Mouse (Mus musculus): Measurements from ENCODE around the gene Bscl2. TPM values are rescaled to one million over a fixed set of nuclear protein-coding genes. Genes with fewer than 3 reads are reported as not detected.

The Bscl2 gene
- polyA plus RNA-seq (2014; fragmentation: Nextera tagmentation; extraction: Ambion mirVana): 86.3 and 94.5 TPM in 2 replicates

DNA sequence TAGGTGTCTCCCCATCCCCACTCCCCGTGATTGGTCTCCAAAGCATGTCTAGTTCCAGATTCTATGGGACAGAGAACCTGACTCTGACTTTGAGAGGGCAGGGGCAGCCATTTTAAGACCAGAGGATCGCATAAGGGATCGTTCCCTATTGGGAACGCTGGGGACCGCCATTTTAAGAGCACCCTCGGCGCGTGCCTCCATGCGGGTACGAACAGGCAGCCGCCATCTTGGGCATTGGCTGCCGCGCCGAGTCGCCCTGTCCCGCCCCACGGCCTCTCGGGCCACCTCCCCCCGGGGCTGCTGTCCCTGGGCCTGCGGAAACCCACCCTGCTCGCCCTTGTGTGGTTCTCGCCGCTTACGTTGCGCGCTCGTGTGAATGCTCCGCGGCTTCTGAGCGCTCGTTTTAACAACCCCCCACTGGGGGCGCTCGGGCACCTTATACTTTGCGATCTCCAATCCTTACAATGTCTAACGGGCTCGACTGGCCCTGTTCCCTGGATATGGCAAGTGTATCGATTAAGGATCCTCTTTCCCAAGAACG lies at the start of gene Bscl2:
Gene Bscl2, plus strand, starts transcription at position 217 of the 541 bp plus-strand sequence.
- Histone ChIP-seq H3K27me3 (ENCODE audit: control insufficient read depth, insufficient read depth, low read length) (no peaks in the 10 kb centered on the region), H3K9ac (replicated peaks; ENCODE audit: low read depth, low read length) (peak within 1 kb of the TSS; percentile 86), H3K4me2 (ENCODE audit: low read depth, low read length) (peak within 1 kb of the TSS; percentile 66), H3K9me3 (ENCODE audit: control insufficient read depth, low read length) (no peaks in the 10 kb centered on the region), H3K4me3 (ENCODE audit: low read depth, low read length) (peak within 1 kb of the TSS; percentile 72), H3K36me3 (ENCODE audit: control insufficient read depth, insufficient read depth, low read length) (peaks cover 20% of the 10 kb centered on the region), H3K27ac (ENCODE audit: low read depth, low read length) (peak within 1 kb of the TSS; percentile 97), H3K4me1 (ENCODE audit: control insufficient read depth, insufficient read depth, low read length) (peaks cover 17% of the 10 kb centered on the region)
- ATAC-seq (ENCODE audit: low read depth): peak; percentile 64
- WGBS: under 1% methylated on average over 37 of the region's 38 CpGs

DNA sequence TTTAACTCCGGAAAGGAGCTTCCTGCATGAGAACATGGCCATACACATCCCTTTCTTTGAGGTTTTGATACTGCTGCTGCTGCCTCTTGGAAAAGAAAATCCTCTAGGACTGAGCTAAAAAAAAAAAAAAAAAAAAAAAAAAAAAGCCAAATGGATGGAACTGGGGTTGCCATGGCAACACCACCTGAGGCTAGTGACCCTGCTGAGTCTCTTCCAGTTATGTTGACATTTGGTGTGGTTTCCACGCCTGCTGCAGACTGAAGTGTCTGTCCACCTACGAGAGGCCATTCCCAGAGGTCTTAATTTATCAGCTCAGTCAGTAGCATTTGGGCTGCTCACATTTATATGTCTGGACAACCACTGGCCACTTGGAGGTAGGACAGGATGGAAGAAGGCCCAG lies 48.7 kb upstream of the Bscl2 start:
- Histone ChIP-seq H3K9me3 (ENCODE audit: control insufficient read depth, low read length) (no peaks in the 10 kb centered on the region), H3K36me3 (ENCODE audit: control insufficient read depth, insufficient read depth, low read length) (peaks cover 7% of the 10 kb centered on the region), H3K27me3 (ENCODE audit: control insufficient read depth, insufficient read depth, low read length) (no peaks in the 10 kb centered on the region), H3K4me3 (ENCODE audit: low read depth, low read length) (no peak overlapping the region), H3K4me1 (ENCODE audit: control insufficient read depth, insufficient read depth, low read length) (peaks cover 10% of the 10 kb centered on the region; the same call in 1 of the 2 replicates), H3K9ac (replicated peaks; ENCODE audit: low read depth, low read length) (no peak overlapping the region), H3K27ac (ENCODE audit: low read depth, low read length) (no peak overlapping the region), H3K4me2 (ENCODE audit: low read depth, low read length) (no peak overlapping the region)
- ATAC-seq (ENCODE audit: low read depth): no peak
- 20% methylated on average over 3 of the region's 3 CpGs for WGBS

DNA sequence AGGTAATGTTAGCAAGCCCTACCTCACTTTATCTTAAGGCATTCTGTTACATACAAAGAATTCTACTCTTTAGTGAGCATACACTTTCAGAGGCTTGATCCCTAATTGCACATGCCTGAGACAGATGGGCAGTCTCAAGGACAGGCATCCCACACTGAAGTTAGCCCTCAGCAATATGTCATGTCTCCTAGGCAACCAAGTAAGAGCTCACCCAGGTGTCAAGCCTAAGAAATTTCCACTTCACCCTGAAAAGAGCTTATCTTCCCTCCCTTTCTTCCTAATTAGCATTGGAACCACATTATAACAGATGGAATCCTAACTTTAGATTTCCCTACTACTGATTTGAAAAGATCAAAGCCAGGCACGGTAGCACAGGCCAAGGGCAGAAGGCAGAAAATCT lies 48.1 kb upstream of the Bscl2 start:
- H3K4me2 ChIP-seq (ENCODE audit: low read depth, low read length): no peak overlapping the region
- no peaks in the 10 kb centered on the region for H3K27me3 ChIP-seq (ENCODE audit: control insufficient read depth, insufficient read depth, low read length)
- WGBS: 62% methylated on average over 1 of the region's 1 CpGs
- H3K4me3 ChIP-seq (ENCODE audit: low read depth, low read length): no peak overlapping the region
- H3K36me3 ChIP-seq (ENCODE audit: control insufficient read depth, insufficient read depth, low read length): peaks cover 12% of the 10 kb centered on the region
- H3K9me3 ChIP-seq (ENCODE audit: control insufficient read depth, low read length): no peaks in the 10 kb centered on the region
- no peak for ATAC-seq (ENCODE audit: low read depth)
- peaks cover 10% of the 10 kb centered on the region; the same call in 1 of the 2 replicates for H3K4me1 ChIP-seq (ENCODE audit: control insufficient read depth, insufficient read depth, low read length)
- no peak overlapping the region for H3K27ac ChIP-seq (ENCODE audit: low read depth, low read length)
- no peak overlapping the region for H3K9ac ChIP-seq (replicated peaks; ENCODE audit: low read depth, low read length)

DNA sequence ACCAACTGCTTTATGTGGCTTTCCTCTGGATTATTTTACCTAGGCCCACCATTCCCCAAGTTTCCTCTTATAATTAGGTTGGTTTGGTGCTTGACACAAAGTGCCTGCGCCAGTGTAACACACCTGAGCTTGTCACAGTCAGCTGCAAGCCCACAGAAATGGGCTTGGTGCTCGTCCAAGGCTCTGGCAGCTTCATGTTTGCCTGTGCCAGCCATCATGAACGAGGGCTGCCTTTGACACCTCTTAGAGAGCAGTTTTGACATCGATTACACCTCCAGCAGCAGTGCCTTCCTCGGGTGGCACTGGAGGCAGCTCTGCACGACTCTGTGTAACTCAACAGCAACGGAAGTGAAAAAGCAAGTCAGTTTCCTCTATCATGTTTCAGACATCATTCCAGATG lies 47.1 kb upstream of the Bscl2 start:
- H3K4me3 ChIP-seq (ENCODE audit: low read depth, low read length): no peak overlapping the region
- H3K9ac ChIP-seq (replicated peaks; ENCODE audit: low read depth, low read length): no peak overlapping the region
- H3K36me3 ChIP-seq (ENCODE audit: control insufficient read depth, insufficient read depth, low read length): peaks cover 16% of the 10 kb centered on the region
- ATAC-seq (ENCODE audit: low read depth): no peak
- H3K27ac ChIP-seq (ENCODE audit: low read depth, low read length): no peak overlapping the region
- no peak overlapping the region for H3K4me2 ChIP-seq (ENCODE audit: low read depth, low read length)
- peaks cover 10% of the 10 kb centered on the region; the same call in 1 of the 2 replicates for H3K4me1 ChIP-seq (ENCODE audit: control insufficient read depth, insufficient read depth, low read length)
- H3K9me3 ChIP-seq (ENCODE audit: control insufficient read depth, low read length): no peaks in the 10 kb centered on the region
- H3K27me3 ChIP-seq (ENCODE audit: control insufficient read depth, insufficient read depth, low read length): no peaks in the 10 kb centered on the region
- WGBS: 86% methylated on average over 7 of the region's 7 CpGs

DNA sequence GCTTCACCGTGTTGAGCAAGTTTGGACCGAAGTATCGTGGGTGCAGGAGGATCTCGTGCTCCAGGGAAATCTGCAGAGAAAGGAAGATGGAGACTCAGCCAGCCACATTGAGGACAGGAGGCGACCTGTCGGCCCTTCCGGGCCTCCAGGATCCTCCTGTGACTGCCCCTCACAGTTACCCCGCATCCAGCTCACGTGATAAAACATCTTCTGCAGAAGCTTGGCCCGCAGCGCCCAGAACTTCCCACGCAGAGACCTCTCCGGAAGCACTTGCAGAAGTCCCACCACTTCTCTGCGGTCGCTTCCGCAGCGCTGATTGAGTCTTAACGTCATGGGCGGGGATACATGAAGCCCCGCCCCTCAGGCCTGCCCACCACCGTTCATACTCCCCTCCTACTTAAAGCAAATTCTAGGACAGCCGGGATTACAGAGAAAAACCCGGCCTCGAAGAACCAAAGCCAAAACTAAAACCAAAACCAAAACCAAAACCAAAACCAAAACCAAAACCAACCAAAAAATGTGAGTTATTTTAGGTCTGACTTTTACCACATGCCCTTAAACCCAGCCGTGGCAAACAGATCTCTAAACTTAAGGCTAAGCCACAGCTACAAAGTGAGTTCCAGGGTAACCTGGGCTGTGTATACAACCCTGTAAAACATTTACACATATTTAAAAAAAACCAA lies 38.9 kb upstream of the Bscl2 start, which contains the start of gene Polr2g:
Gene Polr2g, minus strand, starts transcription at position 314 of the 683 bp plus-strand sequence.
- H3K4me2 ChIP-seq (ENCODE audit: low read depth, low read length): peak within 1 kb of the TSS; percentile 95
- no peak within 1 kb of the TSS for H3K27ac ChIP-seq (ENCODE audit: low read depth, low read length)
- WGBS: 1% methylated on average over 25 of the region's 25 CpGs
- peak within 1 kb of the TSS; percentile 77 for H3K4me3 ChIP-seq (ENCODE audit: low read depth, low read length)
- peak; percentile 71 for ATAC-seq (ENCODE audit: low read depth)
- peak within 1 kb of the TSS; percentile 63 for H3K9ac ChIP-seq (replicated peaks; ENCODE audit: low read depth, low read length)
- no peaks in the 10 kb centered on the region for H3K9me3 ChIP-seq (ENCODE audit: control insufficient read depth, low read length)
- peaks cover 15% of the 10 kb centered on the region; the same call in 1 of the 2 replicates for H3K4me1 ChIP-seq (ENCODE audit: control insufficient read depth, insufficient read depth, low read length)
- H3K27me3 ChIP-seq (ENCODE audit: control insufficient read depth, insufficient read depth, low read length): no peaks in the 10 kb centered on the region
- peaks cover 12% of the 10 kb centered on the region for H3K36me3 ChIP-seq (ENCODE audit: control insufficient read depth, insufficient read depth, low read length)

DNA sequence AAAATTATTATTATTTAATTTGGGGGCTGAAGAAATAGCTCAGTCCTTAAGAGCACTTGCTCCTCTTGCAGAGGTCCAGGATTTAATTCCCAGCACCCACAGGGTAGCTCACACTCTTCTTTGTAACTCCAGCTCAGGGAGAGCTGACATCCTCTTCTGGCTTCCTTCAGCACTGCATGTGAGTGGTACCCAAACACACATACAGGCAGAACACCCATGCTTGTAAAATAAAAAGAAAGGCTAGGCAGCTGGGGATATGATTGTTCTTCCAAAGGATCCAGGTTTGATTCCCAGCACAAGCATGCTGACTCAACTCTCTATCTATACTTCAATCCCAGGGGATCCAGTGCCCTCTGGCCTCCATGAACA lies 38.3 kb upstream of the Bscl2 start:
- Histone ChIP-seq H3K4me3 (ENCODE audit: low read depth, low read length) (no peak overlapping the region), H3K9ac (replicated peaks; ENCODE audit: low read depth, low read length) (no peak overlapping the region; the same call in 1 of the 2 replicates), H3K4me2 (ENCODE audit: low read depth, low read length) (peak overlapping the region; percentile 95; the same call in 1 of the 2 replicates), H3K9me3 (ENCODE audit: control insufficient read depth, low read length) (no peaks in the 10 kb centered on the region), H3K27ac (ENCODE audit: low read depth, low read length) (no peak overlapping the region), H3K27me3 (ENCODE audit: control insufficient read depth, insufficient read depth, low read length) (no peaks in the 10 kb centered on the region), H3K36me3 (ENCODE audit: control insufficient read depth, insufficient read depth, low read length) (peaks cover 7% of the 10 kb centered on the region), H3K4me1 (ENCODE audit: control insufficient read depth, insufficient read depth, low read length) (peaks cover 15% of the 10 kb centered on the region; the same call in 1 of the 2 replicates)
- ATAC-seq (ENCODE audit: low read depth): no peak

DNA sequence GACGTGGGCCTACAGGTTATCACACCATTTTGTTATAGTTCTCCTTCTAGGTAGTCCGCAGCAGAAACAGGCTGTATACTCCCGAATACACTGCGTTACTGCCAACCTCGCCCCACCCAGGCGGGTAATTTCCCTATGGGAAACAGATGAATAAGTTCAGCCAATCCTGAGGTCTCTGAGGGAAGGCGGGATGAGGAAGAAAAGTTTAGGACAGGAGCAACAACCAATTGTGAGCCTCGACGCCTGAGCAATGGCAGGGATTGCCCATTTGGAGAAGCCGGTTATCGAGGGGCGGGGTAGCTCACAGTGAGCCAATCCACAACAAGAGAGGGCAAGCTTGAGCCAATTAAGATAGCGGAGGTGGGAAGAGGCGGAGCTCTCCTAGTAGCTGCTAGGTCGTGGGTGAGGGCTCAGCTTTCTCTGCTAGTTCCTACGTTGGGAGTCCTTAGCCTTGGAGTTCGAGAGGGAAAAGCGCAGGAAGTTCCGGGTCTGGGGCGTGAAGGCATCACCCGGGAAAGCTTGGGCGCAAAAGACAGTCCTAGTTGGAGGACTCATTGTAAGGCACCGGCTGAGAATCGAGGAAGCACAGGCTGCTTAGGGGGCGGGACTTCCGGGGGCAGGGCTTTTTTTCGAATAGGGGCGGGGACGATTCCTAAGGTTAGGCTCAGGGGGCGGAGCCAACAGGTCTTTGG lies 35.0 kb upstream of the Bscl2 start, which contains the start of gene Zbtb3:
Gene Zbtb3, plus strand, starts transcription at position 426 of the 692 bp plus-strand sequence.
- Histone ChIP-seq H3K27ac (ENCODE audit: low read depth, low read length) (peak within 1 kb of the TSS; percentile 77), H3K4me3 (ENCODE audit: low read depth, low read length) (peak within 1 kb of the TSS; percentile 58), H3K36me3 (ENCODE audit: control insufficient read depth, insufficient read depth, low read length) (peaks cover 10% of the 10 kb centered on the region; the same call in 1 of the 2 replicates), H3K4me2 (ENCODE audit: low read depth, low read length) (peak within 1 kb of the TSS; percentile 86), H3K27me3 (ENCODE audit: control insufficient read depth, insufficient read depth, low read length) (no peaks in the 10 kb centered on the region), H3K9me3 (ENCODE audit: control insufficient read depth, low read length) (no peaks in the 10 kb centered on the region), H3K9ac (replicated peaks; ENCODE audit: low read depth, low read length) (peak within 1 kb of the TSS; percentile 67), H3K4me1 (ENCODE audit: control insufficient read depth, insufficient read depth, low read length) (peaks cover 12% of the 10 kb centered on the region; the same call in 1 of the 2 replicates)
- ATAC-seq (ENCODE audit: low read depth): peak; percentile 97
- under 1% methylated on average over 30 of the region's 30 CpGs for WGBS

DNA sequence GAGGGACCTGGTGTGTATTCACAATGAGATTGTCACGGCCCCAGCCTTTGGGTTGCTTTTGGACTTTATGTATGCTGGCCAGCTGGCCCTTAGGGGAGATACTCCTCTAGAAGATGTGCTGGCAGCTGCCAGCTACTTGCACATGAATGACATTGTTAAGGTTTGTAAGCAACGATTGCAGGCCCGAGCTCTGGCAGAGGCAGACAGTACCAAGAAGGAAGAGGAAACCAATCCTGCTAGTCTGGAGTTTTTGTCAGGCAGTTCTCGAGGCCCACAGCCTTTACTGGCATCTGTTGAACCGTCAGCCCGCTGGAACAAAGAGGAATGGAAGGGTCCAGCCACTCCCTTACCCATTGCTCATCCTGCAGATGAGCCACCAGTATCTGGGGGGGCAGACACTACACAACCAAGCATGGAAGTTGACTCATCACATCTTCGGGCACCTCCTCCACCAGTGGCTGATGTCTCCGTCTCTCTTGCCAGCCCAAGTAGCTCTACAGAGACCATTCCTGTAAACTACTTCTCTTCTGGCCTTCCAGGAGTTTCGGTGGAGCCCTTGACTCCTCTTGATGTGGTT lies 34.0 kb upstream of the Bscl2 start:
- H3K4me1 ChIP-seq (ENCODE audit: control insufficient read depth, insufficient read depth, low read length): peaks cover 6% of the 10 kb centered on the region; the same call in 1 of the 2 replicates
- H3K27ac ChIP-seq (ENCODE audit: low read depth, low read length): peak overlapping the region; percentile 77
- no peaks in the 10 kb centered on the region for H3K27me3 ChIP-seq (ENCODE audit: control insufficient read depth, insufficient read depth, low read length)
- no peak overlapping the region for H3K4me3 ChIP-seq (ENCODE audit: low read depth, low read length)
- no peaks in the 10 kb centered on the region for H3K9me3 ChIP-seq (ENCODE audit: control insufficient read depth, low read length)
- WGBS: 89% methylated on average over 9 of the region's 9 CpGs
- H3K36me3 ChIP-seq (ENCODE audit: control insufficient read depth, insufficient read depth, low read length): peaks cover 11% of the 10 kb centered on the region; the same call in 1 of the 2 replicates
- no peak overlapping the region for H3K9ac ChIP-seq (replicated peaks; ENCODE audit: low read depth, low read length)
- no peak for ATAC-seq (ENCODE audit: low read depth)
- H3K4me2 ChIP-seq (ENCODE audit: low read depth, low read length): peak overlapping the region; percentile 86
